Mouse (Mus musculus) CD4-positive, CD25-positive, alpha-beta regulatory T cell, adult 9 weeks (primary cell): ENCODE data around the gene Gm49373. TPM values are rescaled to one million over a fixed set of nuclear protein-coding genes. Genes with fewer than 3 reads are reported as not detected.

Experiments
- polyA plus RNA-seq: library from polyadenylated mRNA; unstranded; fragments of 100-300 nt; shearing (Covaris generic); gene quantifications from one replicate; pipeline ENCODE4 v1.2.1, GENCODE M21; 2017

Gene Gm49373
- not detected for polyA plus RNA-seq

GRCm38 (mm10) chr9:21073044-21073840, at the start of gene Gm49373, which contains the start of gene Fdx1l:
TSS of gene Gm49373 (minus strand) at chr9:21073096.
TSS of gene Fdx1l (minus strand) at chr9:21073614.

GRCm38 (mm10) chr9:21091707-21092320, 18.9 kb upstream of the Gm49373 start, which contains the start of the genes Gm38431 and Raver1:
TSS of gene Gm38431 (minus strand) at chr9:21091997.
TSS of gene Raver1 (minus strand) at chr9:21092008.

GRCm38 (mm10) chr9:21067006-21067684, 5.8 kb downstream of the Gm49373 start, which contains the start of gene Zglp1:
TSS of gene Zglp1 (minus strand) at chr9:21067093.

GRCm38 (mm10) chr9:21031896-21032351, 41.0 kb downstream of the Gm49373 start, which contains the start of gene Icam5:
TSS of gene Icam5 (plus strand) at chr9:21032073.

GRCm38 (mm10) chr9:21029291-21030054, 43.4 kb downstream of the Gm49373 start, which contains the start of gene Icam4:
TSS of gene Icam4 (plus strand) at chr9:21029373.

GRCm38 (mm10) chr9:21015571-21016130, 57.2 kb downstream of the Gm49373 start, which contains the start of gene Icam1:
TSS of gene Icam1 (plus strand) at chr9:21015985.

Other genes with a start within 250 kb of the Gm49373 start
- 46.9 TPM for gene A230050P20Rik, start 204.5 kb downstream of the Gm49373 start, polyA plus RNA-seq
- gene Angptl6, start 193.4 kb downstream of the Gm49373 start, polyA plus RNA-seq, result 0.41 TPM
- gene Ppan, start 184.9 kb downstream of the Gm49373 start, polyA plus RNA-seq, result 88.4 TPM
- 305 TPM for gene Eif3g, start 174.5 kb downstream of the Gm49373 start, polyA plus RNA-seq
- gene Dnmt1, start 113.2 kb downstream of the Gm49373 start, polyA plus RNA-seq, result 96.2 TPM
- gene S1pr2, start 96.3 kb downstream of the Gm49373 start, polyA plus RNA-seq, result 21.2 TPM
- 138 TPM for gene Mrpl4, start 70.4 kb downstream of the Gm49373 start, polyA plus RNA-seq
- 113 TPM for gene Icam1, start 57.1 kb downstream of the Gm49373 start, polyA plus RNA-seq
- gene Icam4, start 43.7 kb downstream of the Gm49373 start, polyA plus RNA-seq, result 2.6 TPM
- gene Icam5, start 41.0 kb downstream of the Gm49373 start, polyA plus RNA-seq, result 0.84 TPM
- gene Zglp1, start 6.0 kb downstream of the Gm49373 start, polyA plus RNA-seq, result 0.36 TPM
- 30.7 TPM for gene Fdx1l, start 518 bp upstream of the Gm49373 start, polyA plus RNA-seq
- 7.4 TPM for gene Gm38431, start 18.9 kb upstream of the Gm49373 start, polyA plus RNA-seq
- 82.1 TPM for gene Raver1, start 18.9 kb upstream of the Gm49373 start, polyA plus RNA-seq
- gene Tyk2, start 58.1 kb upstream of the Gm49373 start, polyA plus RNA-seq, result 96.0 TPM
- gene Cdc37, start 76.9 kb upstream of the Gm49373 start, polyA plus RNA-seq, result 305 TPM
- gene Pde4a, start 92.6 kb upstream of the Gm49373 start, polyA plus RNA-seq, result 0.61 TPM
- 27.8 TPM for gene Keap1, start 166.3 kb upstream of the Gm49373 start, polyA plus RNA-seq
- gene S1pr5, start 175.3 kb upstream of the Gm49373 start, polyA plus RNA-seq, result not detected
- gene Atg4d, start 192.2 kb upstream of the Gm49373 start, polyA plus RNA-seq, result 48.5 TPM
- 49.2 TPM for gene Kri1, start 214.9 kb upstream of the Gm49373 start, polyA plus RNA-seq
- 152 TPM for gene Cdkn2d, start 218.3 kb upstream of the Gm49373 start, polyA plus RNA-seq
- gene Ap1m2, start 239.2 kb upstream of the Gm49373 start, polyA plus RNA-seq, result 2.4 TPM
- gene Slc44a2, start 247.6 kb upstream of the Gm49373 start, polyA plus RNA-seq, result 608 TPM